Mouse (Mus musculus) stomach, postnatal 0 days (tissue): ENCODE results near the gene Cavin1. TPM values are rescaled to one million over a fixed set of nuclear protein-coding genes. Genes with fewer than 3 reads are reported as not detected.
A peak's percentile ranks its signal among the peaks of the same experiment; 100 is the strongest.

Source experiments
- ATAC-seq: fragments of 200-750 bp; cut with Nextera tagmentation; 2 replicates; pipeline ENCODE4 v1.8.0; 2017; ENCODE audit not compliant: low FRiP score, low TSS enrichment
- DNase-seq: peaks from one replicate; pipeline ENCODE4 v3.0.0-alpha.2; 2016; ENCODE audit warnings: low spot score
- H3K27ac ChIP-seq: fragments of 300-500 bp; sonication (generic); replicated peaks from 2 replicates; pipeline ENCODE4 v1.5.1; 2014; ENCODE audit warnings: mild to moderate bottlenecking, control low read depth
- H3K27me3 ChIP-seq: fragments of 300-500 bp; sonication (generic); 2 replicates; pipeline ENCODE4 v1.6.1; 2014; ENCODE audit warnings: low read length; ENCODE audit not compliant: control insufficient read depth, insufficient read depth
- H3K36me3 ChIP-seq: fragments of 300-500 bp; sonication (generic); 2 replicates; pipeline ENCODE4 v1.6.1; 2014; ENCODE audit warnings: low read length, mixed read lengths; ENCODE audit not compliant: control insufficient read depth, insufficient read depth
- H3K4me1 ChIP-seq: fragments of 300-500 bp; sonication (generic); replicated peaks from 2 replicates; pipeline ENCODE4 v1.6.1; 2014; ENCODE audit warnings: antibody characterized with exemption; ENCODE audit not compliant: control insufficient read depth, insufficient read depth
- H3K4me2 ChIP-seq: fragments of 300-500 bp; sonication (generic); replicated peaks from 2 replicates; pipeline ENCODE4 v1.6.1; 2014; ENCODE audit warnings: low read depth, mild to moderate bottlenecking, control low read depth, moderate library complexity
- H3K4me3 ChIP-seq: fragments of 300-500 bp; sonication (generic); 2 replicates; pipeline ENCODE4 v1.5.1; 2014; ENCODE audit warnings: low read depth, low read length, control low read depth
- H3K9ac ChIP-seq: fragments of 300-500 bp; sonication (generic); 2 replicates; pipeline ENCODE4 v1.6.1; 2014; ENCODE audit warnings: mild to moderate bottlenecking, low read length, control low read depth, mixed read lengths
- H3K9me3 ChIP-seq: fragments of 300-500 bp; sonication (generic); 2 replicates; pipeline ENCODE4 v1.6.1; 2016; ENCODE audit warnings: low read length; ENCODE audit not compliant: control insufficient read depth
- CTCF ChIP-seq: IDR thresholded peaks from 2 replicates; pipeline ENCODE4 v1.5.1; 2016; ENCODE audit warnings: antibody characterized with exemption, low read depth, mild to moderate bottlenecking, moderate library complexity
- EP300 ChIP-seq: optimal IDR thresholded peaks from 2 replicates; pipeline ENCODE3; 2016; ENCODE audit warnings: antibody characterized with exemption
- WGBS: fragments of 180-500 bp; shearing (Covaris S2); extraction: QIAGEN DNeasy Blood & Tissue Kit; methylation state at CpG from one replicate; pipeline ENCODE4 v1.1.7; 2014; 5-methylcytosine and 5-hydroxymethylcytosine counted together
- polyA plus RNA-seq: library from polyadenylated mRNA; unstranded; fragments of >200 nt; fragmentation: Nextera tagmentation; extraction: Ambion mirVana; gene quantifications from 2 replicates; pipeline ENCODE4 v1.2.1, GENCODE M21; 2015

Cavin1 gene
- polyA plus RNA-seq, 1 experiment from 2014 or later, result 331 TPM

DNA sequence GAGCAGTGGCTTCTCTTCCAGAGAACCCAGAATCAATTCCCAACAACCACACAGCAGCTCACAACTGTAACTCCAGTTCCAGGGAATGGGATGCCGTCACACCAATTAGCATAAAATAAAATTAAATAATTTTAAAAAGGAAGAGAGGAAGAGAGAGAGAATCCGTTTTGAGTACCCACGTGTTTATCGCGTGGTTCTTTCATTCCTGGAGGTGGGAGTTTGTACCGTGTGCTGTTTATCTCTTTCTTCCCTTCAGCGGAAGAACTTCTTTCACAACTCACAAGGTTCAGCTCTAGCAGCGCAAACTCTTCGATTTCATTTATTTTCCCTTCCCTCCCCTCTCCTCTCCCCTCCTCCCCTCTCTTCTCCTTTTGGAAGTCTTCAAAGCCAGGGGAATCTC lies 23.5 kb upstream of the Cavin1 start:
- ATAC-seq (no peak), DNase-seq (no peak)
- Histone ChIP-seq H3K4me2 (no peak overlapping the region), H3K4me1 (no peaks in the 10 kb centered on the region), H3K27ac (no peak overlapping the region), H3K27me3 (no peaks in the 10 kb centered on the region), H3K36me3 (no peaks in the 10 kb centered on the region), H3K9me3 (no peaks in the 10 kb centered on the region), H3K9ac (no peak overlapping the region), H3K4me3 (no peak overlapping the region)
- WGBS, result 46% methylated on average over 9 of the region's 9 CpGs
- TF ChIP-seq CTCF, result no peak
- no peak for TF ChIP-seq EP300

DNA sequence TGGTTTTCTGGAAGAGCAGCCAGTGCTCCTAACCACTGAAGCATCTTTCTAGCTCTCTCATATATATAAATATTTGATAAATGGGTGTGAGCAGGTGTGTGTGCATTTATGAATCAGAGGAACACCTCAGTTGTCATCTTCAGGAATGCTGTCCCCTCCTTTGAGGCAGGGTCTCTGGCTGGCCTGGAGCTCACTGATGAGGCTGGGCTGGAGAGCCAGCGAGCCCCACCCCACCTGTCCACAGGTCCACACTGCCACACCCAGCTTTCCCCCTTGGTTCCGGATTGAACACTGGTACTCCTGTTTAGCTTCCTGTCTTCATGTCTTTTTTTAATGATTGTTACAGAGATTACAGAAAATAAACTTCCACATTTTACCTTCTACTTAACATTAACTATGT lies 22.8 kb upstream of the Cavin1 start:
- Histone ChIP-seq H3K4me3 (no peak overlapping the region), H3K9ac (no peak overlapping the region), H3K9me3 (no peaks in the 10 kb centered on the region), H3K4me2 (no peak overlapping the region), H3K4me1 (no peaks in the 10 kb centered on the region), H3K27ac (no peak overlapping the region), H3K36me3 (no peaks in the 10 kb centered on the region), H3K27me3 (no peaks in the 10 kb centered on the region)
- ATAC-seq (peak; percentile 51; the same call in 1 of the 2 replicates), DNase-seq (no peak)
- 42% methylated on average over 2 of the region's 2 CpGs for WGBS
- no peak for TF ChIP-seq EP300
- TF ChIP-seq CTCF, result no peak

- Histone ChIP-seq H3K27me3 (no peaks in the 10 kb centered on the region), H3K4me1 (no peaks in the 10 kb centered on the region), H3K9ac (no peak overlapping the region), H3K4me2 (no peak overlapping the region), H3K27ac (no peak overlapping the region), H3K4me3 (no peak overlapping the region), H3K36me3 (no peaks in the 10 kb centered on the region), H3K9me3 (no peaks in the 10 kb centered on the region)
- 18% methylated on average over 6 of the region's 6 CpGs for WGBS
- no peak for ATAC-seq
- TF ChIP-seq CTCF, result no peak
- TF ChIP-seq EP300, result no peak
- no peak for DNase-seq
Observed at GRCm38 (mm10) chr11:100991027-100991534, 20.4 kb upstream of the Cavin1 start.

GRCm38 (mm10) chr11:100989666-100990065 lies 19.0 kb upstream of the Cavin1 start:
- Histone ChIP-seq H3K9ac (no peak overlapping the region), H3K4me1 (no peaks in the 10 kb centered on the region), H3K27ac (no peak overlapping the region), H3K4me3 (no peak overlapping the region), H3K4me2 (no peak overlapping the region), H3K9me3 (no peaks in the 10 kb centered on the region), H3K36me3 (no peaks in the 10 kb centered on the region), H3K27me3 (no peaks in the 10 kb centered on the region)
- 59% methylated on average over 2 of the region's 2 CpGs for WGBS
- ATAC-seq, result no peak
- DNase-seq, result no peak
- TF ChIP-seq EP300, result no peak
- TF ChIP-seq CTCF, result no peak

GRCm38 (mm10) chr11:100988674-100989073 lies 18.0 kb upstream of the Cavin1 start:
- Histone ChIP-seq H3K9ac (no peak overlapping the region), H3K4me3 (no peak overlapping the region), H3K4me1 (no peaks in the 10 kb centered on the region), H3K27me3 (no peaks in the 10 kb centered on the region), H3K9me3 (no peaks in the 10 kb centered on the region), H3K27ac (no peak overlapping the region), H3K4me2 (no peak overlapping the region), H3K36me3 (no peaks in the 10 kb centered on the region)
- DNase-seq (no peak), ATAC-seq (no peak)
- 88% methylated on average over 3 of the region's 3 CpGs for WGBS
- no peak for TF ChIP-seq CTCF
- TF ChIP-seq EP300, result no peak

DNA sequence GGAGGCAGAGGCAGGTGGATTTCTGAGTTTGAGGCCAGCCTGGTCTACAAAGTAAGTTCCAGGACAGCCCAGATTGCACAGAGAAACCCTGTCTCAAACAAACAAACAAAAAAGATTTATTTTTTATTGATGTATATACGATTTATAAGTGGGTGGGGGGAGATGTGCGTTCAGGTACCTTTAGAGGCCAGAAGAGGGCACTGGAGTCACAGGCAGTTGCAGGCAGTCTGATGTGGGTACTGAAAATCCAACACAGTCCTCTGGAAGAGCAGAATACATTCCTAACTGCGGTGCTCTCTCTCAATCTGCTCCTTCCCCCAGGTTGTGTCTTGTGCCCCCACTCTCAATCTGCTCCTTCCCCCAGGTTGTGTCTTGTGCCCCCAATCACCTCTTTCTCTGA lies 14.9 kb upstream of the Cavin1 start:
- Histone ChIP-seq H3K9me3 (no peaks in the 10 kb centered on the region), H3K4me2 (no peak overlapping the region), H3K4me3 (no peak overlapping the region), H3K4me1 (no peaks in the 10 kb centered on the region), H3K9ac (no peak overlapping the region), H3K36me3 (no peaks in the 10 kb centered on the region), H3K27ac (no peak overlapping the region), H3K27me3 (no peaks in the 10 kb centered on the region)
- DNase-seq, result no peak
- no peak for ATAC-seq
- TF ChIP-seq CTCF (peak; percentile 55), EP300 (no peak)
- 65% methylated on average over 3 of the region's 3 CpGs for WGBS
